Mouse (Mus musculus): Measurements from ENCODE around the gene Lrrc45.

DNA sequence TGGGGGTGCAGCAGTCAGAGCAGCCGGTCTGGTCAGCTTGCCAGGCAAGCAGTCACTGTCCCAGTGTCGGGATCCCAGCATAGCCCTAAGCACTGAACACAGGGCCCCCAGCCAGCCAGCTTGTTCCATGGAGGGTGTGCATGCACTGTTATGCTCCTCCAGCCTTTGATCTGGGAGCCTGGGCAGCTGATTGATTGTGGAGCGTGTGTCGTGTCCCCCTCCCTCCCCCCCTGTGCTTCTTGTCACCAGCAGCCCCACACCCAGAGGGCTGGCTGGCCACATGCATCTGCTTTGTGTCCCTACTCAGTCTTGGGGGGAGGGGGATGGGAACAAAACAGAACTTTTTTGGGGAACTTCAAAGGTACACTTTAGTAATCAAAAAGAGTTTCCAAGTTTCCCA is 18.5 kb upstream of the Lrrc45 start:
- TF ChIP-seq CTCF (IDR thresholded peaks at IDR 0.05; ENCODE audit: low read depth, low read length) (no peak), POLR2A (IDR thresholded peaks at IDR 0.05; ENCODE audit: borderline replicate concordance, low read depth, low read length) (no peak)
